Mouse (Mus musculus) left cerebral cortex, adult 11 months (tissue): ENCODE measurements at regions not wholly inside any gene's neighbourhood (a gene's known extent, or its start where the extent isn't known, plus 50 kb on each side); places are given as distances from the start of the nearest gene placed in this dataset.

Source experiments
- DNase-seq: peaks from one replicate; pipeline ENCODE4 v3.0.0; 2022; ENCODE audit warnings: low spot score

DNA sequence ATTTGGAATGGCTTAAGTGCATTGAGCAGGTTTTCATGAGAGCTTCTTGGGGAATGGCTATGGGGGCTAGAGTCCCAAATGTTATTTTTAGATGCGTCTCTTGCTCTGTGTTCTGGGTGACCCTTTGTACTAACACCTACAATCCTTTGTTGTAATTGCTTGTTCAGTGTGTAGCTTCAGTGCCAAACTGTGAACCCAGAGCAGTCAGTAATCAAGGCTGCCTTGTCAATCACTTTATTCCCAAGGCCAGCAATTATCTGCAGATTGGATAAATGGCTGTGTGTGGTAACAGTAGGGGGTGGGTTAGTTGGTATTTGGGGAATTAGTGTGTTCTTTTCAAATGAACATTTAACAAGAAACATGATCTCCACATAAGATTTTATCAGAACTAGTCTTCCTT is 390.4 kb downstream of the Poteg start:
- no peak for DNase-seq

DNA sequence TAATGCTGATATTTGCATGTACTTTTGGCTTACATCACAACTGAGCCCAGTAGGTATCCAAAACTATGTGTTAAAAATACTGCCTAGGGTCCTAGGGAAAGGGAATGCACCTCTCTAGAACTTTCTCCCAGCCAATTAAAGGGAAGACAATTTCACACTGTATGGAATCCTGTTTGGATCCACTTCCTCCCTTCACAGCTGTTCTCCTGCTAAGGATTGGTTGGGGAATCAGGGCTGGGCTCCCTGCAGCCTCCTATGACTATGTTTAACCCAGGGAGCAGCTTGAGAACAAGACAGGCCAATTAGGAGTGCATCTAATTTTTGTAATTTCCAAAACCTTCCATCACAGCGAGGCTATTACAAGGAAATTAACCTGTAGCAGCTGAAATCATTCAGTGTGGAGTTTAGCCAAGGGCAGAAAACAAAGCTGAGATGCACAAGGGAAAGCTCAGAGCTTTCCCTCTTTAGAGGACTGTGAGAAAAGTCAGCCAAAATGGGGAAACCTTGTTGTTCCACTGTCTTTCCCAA is 419.1 kb downstream of the Poteg start:
- no peak for DNase-seq

DNA sequence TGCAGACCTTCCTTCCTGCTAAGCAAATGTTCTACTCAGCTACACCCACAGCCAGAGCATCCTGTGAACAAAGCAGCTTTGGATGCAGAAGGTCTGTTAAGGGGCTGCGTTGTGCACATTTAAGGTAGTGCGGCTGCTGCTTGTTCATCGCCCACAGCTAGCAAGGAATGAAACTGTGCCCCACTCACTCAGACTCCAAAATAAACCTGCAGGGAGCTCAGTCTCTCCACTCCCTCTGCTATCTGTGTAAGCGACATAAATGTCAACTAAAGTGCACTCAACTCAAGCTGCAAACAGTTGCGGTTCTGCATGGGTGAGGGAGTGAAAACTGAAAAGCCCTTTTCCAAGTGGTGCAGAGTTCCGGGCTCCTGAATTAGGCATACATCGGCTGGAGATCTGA is 421.1 kb downstream of the Poteg start:
- peak; percentile 60 for DNase-seq

DNA sequence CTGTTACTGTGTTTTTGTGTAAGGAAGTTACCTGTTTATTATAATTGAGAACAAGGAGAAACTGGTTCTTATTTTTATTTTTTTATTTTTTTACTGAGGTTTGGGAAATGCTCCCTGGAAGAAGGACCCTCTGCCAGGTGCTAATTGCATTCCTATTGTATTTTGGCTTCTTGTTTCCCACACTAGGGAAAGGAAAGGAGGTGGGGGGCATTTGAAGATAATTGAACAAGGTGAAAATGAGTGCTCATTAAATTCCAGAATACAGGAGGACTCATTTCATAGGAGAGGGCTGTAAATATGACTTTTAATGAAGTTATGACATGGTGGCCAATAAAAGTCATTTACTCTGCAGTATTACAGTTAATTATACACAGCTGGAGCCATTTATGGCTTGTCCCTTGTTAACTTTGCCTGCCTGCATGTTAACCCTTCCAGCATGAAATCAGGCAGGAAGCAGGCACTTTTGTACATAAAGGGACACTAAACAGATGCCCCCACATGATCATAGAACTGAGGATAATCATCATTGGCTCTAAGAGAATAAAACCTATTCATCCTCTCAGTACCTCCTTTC is 430.3 kb downstream of the Poteg start:
- DNase-seq = no peak

DNA sequence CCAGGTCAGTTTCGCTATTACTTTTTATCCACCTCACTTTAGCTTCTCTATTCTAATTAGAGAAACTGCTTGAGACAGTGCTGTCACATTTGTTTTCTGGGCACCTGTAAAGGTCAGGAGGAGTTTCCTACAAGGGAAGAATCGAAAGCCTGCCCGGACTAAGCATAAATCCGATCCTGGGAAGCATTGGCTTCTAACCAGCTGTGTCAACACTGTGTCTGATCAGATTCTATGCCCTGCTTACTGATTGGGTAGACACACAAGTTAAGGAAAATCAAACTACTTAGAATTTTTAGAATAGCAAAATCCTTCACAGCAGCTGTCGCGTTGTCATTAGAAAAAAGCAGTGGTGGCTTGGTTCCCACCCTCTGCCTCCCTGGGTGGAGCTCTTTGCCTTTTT is 441.8 kb downstream of the Poteg start:
- no peak for DNase-seq

DNA sequence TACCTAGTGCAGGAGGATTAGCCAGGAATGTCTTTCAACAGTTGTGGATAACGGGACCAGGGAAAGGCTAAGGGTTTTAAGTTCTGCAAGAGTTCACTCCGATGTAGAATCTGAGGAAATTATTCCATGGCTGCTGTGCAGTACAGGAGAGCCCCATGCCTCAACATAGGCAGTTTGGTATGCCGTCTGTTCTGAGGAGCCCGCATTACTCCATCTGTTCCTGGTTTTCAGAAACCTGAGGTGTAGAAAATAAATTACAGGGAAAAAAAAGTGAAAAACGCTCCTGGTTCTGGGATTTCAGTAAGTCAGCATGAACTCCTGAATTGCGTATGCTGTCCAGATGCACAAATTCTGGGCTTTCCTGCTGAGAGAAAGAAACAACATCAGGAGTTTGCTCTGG is 446.9 kb downstream of the Poteg start:
- DNase-seq = no peak

DNA sequence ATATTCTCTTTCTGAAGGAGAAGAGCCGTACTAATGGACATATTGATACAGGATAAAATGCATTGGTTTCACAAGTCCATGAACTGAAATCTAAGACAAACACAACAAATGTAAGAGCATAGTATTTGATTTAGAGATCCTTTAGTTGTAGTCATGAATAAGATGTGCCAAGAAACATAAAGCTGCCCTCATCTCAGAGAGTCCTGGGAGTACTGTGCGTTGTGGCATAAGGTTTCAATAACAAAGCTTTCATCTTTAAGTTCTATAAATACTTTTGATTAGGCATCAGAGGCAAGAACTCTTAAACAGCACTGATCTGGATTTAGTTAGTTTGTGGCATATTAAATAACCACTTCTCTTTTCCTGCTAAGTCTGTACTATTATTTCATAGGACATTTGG is 452.6 kb downstream of the Poteg start:
- DNase-seq = no peak

DNA sequence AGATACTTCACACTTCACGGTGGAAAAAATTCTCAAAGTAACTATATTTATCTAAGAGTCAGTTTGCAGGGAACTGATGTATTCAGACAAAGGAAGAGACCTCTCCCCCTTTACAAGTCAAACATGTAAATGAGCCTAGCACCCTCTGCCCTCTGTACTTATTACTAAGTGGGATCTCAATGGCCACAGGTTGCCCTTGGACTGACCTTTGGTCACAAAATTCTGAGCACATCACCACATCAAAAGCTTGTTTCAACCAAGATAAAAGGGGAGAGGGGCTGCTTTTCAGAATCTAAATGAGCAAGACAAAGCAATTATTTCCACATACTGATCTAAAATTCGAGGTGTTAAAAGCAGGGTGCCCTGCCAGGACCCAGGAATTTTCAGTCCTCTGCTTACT is 456.3 kb downstream of the Poteg start:
- no peak for DNase-seq

DNA sequence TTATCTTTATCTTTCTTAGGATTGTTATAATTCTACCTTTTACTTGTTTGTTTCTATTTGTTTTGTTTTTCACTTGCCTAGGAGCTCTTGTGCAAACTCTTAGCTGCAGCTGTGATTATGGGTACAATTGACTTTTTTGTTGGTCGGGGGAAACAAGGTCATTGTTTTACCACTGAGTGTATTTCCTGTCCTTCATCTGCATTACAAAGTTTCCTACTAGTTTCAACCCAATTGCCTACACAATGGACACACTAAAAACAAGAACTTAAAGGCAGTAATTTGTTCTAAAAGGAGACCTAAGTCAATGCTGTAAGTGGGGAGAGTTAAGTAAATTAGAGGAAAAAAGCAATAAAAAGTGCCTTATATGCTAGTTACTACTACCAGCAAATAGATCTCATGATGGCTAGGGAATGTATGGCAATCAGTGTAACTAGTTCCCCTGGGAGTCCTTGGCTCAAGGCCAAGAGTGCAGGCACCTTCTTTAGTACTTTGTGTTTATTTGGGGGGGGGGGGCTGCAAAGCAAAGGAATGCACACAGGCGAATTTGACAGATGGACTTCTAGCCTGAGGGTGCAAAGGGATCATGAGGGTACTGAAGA is 462.0 kb downstream of the Poteg start:
- DNase-seq = no peak

DNA sequence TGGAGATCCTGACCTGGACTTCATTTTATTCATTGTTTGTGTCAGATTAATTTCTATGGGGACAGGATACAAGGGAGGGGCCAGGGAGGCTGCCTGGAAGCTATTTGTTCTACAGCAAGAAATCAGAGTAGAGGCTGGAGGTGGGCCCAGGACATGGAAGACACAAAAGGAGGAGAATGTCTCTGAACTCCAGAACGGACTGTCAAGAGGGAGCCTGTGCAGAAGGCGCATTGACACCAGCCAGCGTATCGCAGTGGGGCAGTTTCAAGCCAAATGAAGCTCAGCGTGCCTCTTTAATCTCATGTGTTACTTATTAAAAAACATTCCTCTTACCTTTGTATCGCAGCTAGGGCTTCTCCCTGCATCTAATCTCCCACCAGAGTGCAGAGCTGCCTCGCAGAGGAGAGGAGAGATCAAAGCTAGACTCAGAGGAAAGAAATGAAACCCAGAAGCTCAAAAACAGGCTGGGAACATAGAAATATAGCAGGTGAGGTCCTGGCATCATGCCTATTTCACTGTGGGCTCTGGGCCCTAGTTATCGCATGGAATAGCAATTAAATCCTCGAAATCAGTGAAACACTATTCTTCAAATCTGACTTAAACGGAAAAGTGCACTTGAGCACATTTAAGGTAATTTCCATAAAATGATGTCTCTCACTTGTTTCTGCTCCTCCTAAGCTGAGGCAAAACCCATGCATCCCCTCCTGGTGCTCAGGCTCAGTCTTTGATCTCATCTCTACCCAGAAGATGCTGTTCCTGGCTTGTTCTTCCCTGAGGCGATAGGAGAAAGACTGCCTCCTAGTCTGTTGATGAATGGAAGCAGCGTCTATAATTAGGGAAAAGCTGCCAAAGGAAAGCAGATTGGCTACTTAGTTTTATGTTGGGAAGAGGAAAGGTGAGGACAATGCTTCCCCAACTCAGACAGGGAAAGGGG is 491.4 kb downstream of the Poteg start:
- DNase-seq = no peak

DNA sequence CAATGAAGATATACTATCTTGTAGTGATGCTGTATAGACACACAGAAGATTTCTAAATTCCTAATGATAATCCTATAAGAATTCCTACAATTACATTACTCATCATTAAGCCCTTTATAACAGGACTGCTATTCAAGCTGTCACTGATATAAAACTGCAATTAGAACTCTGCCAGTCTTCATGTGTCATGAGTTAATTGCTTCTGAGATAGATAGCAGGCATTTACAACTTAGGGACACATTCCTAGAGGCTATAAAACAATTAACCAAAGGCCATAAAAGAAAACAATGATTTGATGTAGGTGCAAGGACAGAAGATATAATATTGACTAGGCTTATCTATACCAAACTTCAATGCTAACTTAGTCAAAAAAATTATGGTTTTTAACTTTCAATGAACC is 507.5 kb downstream of the Poteg start:
- no peak for DNase-seq

DNA sequence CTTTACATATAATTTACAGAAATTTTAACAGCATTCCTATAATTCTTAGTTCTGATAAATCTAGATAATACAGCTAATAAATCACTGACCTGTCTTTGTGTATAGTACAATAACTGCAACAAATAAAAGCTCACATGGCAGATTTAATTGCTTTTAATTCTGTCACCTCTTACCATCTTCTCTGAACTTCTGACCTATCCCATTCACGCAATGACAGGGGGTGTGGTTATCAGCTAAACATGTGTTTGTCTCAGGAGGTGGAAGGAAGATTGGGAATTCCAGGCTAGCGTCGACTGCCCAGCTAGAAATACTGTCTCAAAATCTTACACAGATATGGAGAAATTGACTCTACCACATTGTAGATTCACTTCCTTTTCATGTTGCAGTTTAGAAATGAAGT is 533.5 kb downstream of the Poteg start:
- no peak for DNase-seq

DNA sequence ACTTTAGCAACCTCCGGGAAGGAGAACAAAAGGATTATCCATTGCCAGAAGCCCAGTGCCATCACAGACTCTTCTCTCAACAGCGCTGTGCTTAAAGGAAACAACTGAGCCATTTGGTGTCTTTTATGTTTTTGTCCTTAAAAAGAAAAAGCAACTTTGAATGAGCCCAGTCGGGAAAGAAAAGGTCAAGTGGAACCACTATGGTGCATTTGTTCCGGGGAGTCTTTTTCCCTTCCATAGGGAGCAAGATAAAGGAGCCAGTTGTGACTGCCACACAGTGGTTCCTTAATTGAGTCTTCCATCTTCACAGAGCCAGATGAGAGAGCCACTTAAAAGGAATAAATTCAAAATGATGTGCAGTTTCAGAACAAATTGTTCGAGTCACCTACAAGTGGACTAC is 534.3 kb downstream of the Poteg start:
- DNase-seq = no peak

DNA sequence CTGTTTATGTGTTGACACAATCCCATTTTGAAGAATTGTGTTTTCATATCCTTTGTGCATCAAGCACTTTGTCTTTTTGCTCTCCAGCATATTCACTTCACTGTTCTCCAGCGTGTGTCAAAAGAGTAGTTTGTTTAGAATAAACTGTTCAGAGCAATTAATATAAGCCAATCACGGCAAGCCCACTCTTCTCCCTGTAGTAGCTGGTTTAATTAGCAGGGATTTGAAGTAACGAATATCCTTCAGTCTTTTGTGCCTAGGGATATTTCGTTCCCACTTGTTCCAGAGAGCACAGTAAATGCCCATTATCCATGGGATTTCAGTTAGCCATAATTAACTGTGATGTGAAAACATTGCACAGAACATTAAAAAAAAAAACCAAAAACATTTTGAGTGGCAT is 565.4 kb downstream of the Poteg start:
- no peak for DNase-seq
